Mouse (Mus musculus) midbrain, embryonic 10.5 days (tissue): ENCODE measurements around the gene Ptpn22. TPM values are rescaled to one million over a fixed set of nuclear protein-coding genes. Genes with fewer than 3 reads are reported as not detected.
A peak's percentile ranks its signal among the peaks of the same experiment; 100 is the strongest.

Experiments
- DNase-seq: peaks from one replicate; pipeline ENCODE4 v3.0.0-alpha.2; 2017; ENCODE audit warnings: low spot score
- H3K27ac ChIP-seq: fragments of 300-500 bp; sonication (generic); replicated peaks from 2 replicates; pipeline ENCODE4 v1.5.1; 2016; ENCODE audit warnings: mild to moderate bottlenecking
- H3K27me3 ChIP-seq: fragments of 300-500 bp; sonication (generic); 2 replicates; pipeline ENCODE4 v1.6.1; 2016; ENCODE audit warnings: low read depth, mild to moderate bottlenecking; ENCODE audit not compliant: poor library complexity, severe bottlenecking
- H3K36me3 ChIP-seq: fragments of 300-500 bp; sonication (generic); 2 replicates; pipeline ENCODE4 v1.6.1; 2016; ENCODE audit warnings: mild to moderate bottlenecking, moderate library complexity
- H3K4me1 ChIP-seq: fragments of 300-500 bp; sonication (generic); 2 replicates; pipeline ENCODE4 v1.6.1; 2016
- H3K4me3 ChIP-seq: fragments of 300-500 bp; sonication (generic); 2 replicates; pipeline ENCODE4 v1.5.1; 2016; ENCODE audit warnings: mild to moderate bottlenecking, moderate library complexity
- H3K9me3 ChIP-seq: fragments of 300-500 bp; sonication (generic); replicated peaks from 2 replicates; pipeline ENCODE4 v1.6.1; 2016; ENCODE audit warnings: mild to moderate bottlenecking
- WGBS: fragments of 180-500 bp; shearing (Covaris S2); methylation state at CpG from one replicate; pipeline ENCODE4 v1.1.7; 2016; 5-methylcytosine and 5-hydroxymethylcytosine counted together
- polyA plus RNA-seq: library from polyadenylated mRNA; unstranded; fragments of >200 nt; fragmentation: Nextera tagmentation; extraction: Ambion mirVana; gene quantifications from 2 replicates; pipeline ENCODE4 v1.2.1, GENCODE M21; 2016

Ptpn22 gene
- polyA plus RNA-seq, 1 experiment from 2014 or later, result 0.22 TPM

- Histone ChIP-seq H3K27ac (no peak overlapping the region), H3K27me3 (no peaks in the 10 kb centered on the region), H3K4me1 (no peaks in the 10 kb centered on the region), H3K9me3 (no peaks in the 10 kb centered on the region), H3K4me3 (no peak overlapping the region), H3K36me3 (no peaks in the 10 kb centered on the region)
- WGBS, result 90% methylated on average over 5 of the region's 5 CpGs
- DNase-seq, result no peak
Measured at GRCm38 (mm10) chr3:103867424-103867971, 7.9 kb downstream of the Ptpn22 start.

GRCm38 (mm10) chr3:103868008-103868407 lies 8.4 kb downstream of the Ptpn22 start:
- H3K4me3 ChIP-seq, result no peak overlapping the region
- DNase-seq, result no peak
- WGBS, result 92% methylated on average over 4 of the region's 4 CpGs
- no peaks in the 10 kb centered on the region for H3K9me3 ChIP-seq
- no peaks in the 10 kb centered on the region for H3K27me3 ChIP-seq
- H3K27ac ChIP-seq, result no peak overlapping the region
- H3K36me3 ChIP-seq, result no peaks in the 10 kb centered on the region
- H3K4me1 ChIP-seq, result no peaks in the 10 kb centered on the region

GRCm38 (mm10) chr3:103872663-103873098 lies 13.1 kb downstream of the Ptpn22 start:
- no peak overlapping the region for H3K27ac ChIP-seq
- WGBS, result 71% methylated on average over 3 of the region's 3 CpGs
- no peak for DNase-seq

GRCm38 (mm10) chr3:103874329-103874728 lies 14.7 kb downstream of the Ptpn22 start:
- Histone ChIP-seq H3K4me3 (no peak overlapping the region), H3K4me1 (no peaks in the 10 kb centered on the region), H3K9me3 (no peaks in the 10 kb centered on the region), H3K27me3 (no peaks in the 10 kb centered on the region), H3K36me3 (no peaks in the 10 kb centered on the region), H3K27ac (no peak overlapping the region)
- DNase-seq, result no peak
- 78% methylated on average over 7 of the region's 7 CpGs for WGBS

More at GRCm38 (mm10) chr3:103872663-103873098, 13.1 kb downstream of the Ptpn22 start:
- Histone ChIP-seq H3K36me3 (no peaks in the 10 kb centered on the region), H3K27me3 (no peaks in the 10 kb centered on the region), H3K4me1 (no peaks in the 10 kb centered on the region), H3K9me3 (no peaks in the 10 kb centered on the region), H3K4me3 (no peak overlapping the region)

- no peaks in the 10 kb centered on the region for H3K36me3 ChIP-seq
- no peak overlapping the region for H3K4me3 ChIP-seq
- no peaks in the 10 kb centered on the region for H3K27me3 ChIP-seq
- DNase-seq, result no peak
- no peaks in the 10 kb centered on the region for H3K4me1 ChIP-seq
- no peaks in the 10 kb centered on the region for H3K9me3 ChIP-seq
- 85% methylated on average over 11 of the region's 11 CpGs for WGBS
- no peak overlapping the region for H3K27ac ChIP-seq
Measured at GRCm38 (mm10) chr3:103885946-103886345, 26.4 kb downstream of the Ptpn22 start.

GRCm38 (mm10) chr3:103887581-103887980 lies 28.0 kb downstream of the Ptpn22 start:
- Histone ChIP-seq H3K27me3 (no peaks in the 10 kb centered on the region), H3K36me3 (no peaks in the 10 kb centered on the region), H3K4me1 (no peaks in the 10 kb centered on the region), H3K9me3 (no peaks in the 10 kb centered on the region), H3K27ac (no peak overlapping the region), H3K4me3 (no peak overlapping the region)
- whole genome bisulfite sequencing, result 31% methylated on average over 3 of the region's 3 CpGs
- DNase-seq, result no peak

GRCm38 (mm10) chr3:103893374-103893773 lies 33.8 kb downstream of the Ptpn22 start:
- Histone ChIP-seq H3K9me3 (no peaks in the 10 kb centered on the region), H3K27ac (no peak overlapping the region), H3K4me3 (no peak overlapping the region), H3K27me3 (no peaks in the 10 kb centered on the region), H3K36me3 (no peaks in the 10 kb centered on the region), H3K4me1 (no peaks in the 10 kb centered on the region)
- no peak for DNase-seq
- 88% methylated on average over 3 of the region's 3 CpGs for WGBS

- no peaks in the 10 kb centered on the region for H3K27me3 ChIP-seq
- no peaks in the 10 kb centered on the region for H3K9me3 ChIP-seq
- 80% methylated on average over 1 of the region's 1 CpGs for WGBS
- H3K36me3 ChIP-seq, result no peaks in the 10 kb centered on the region
- no peak overlapping the region for H3K27ac ChIP-seq
- no peaks in the 10 kb centered on the region for H3K4me1 ChIP-seq
- H3K4me3 ChIP-seq, result no peak overlapping the region
- DNase-seq, result no peak
Measured at GRCm38 (mm10) chr3:103904705-103905104, 45.1 kb downstream of the Ptpn22 start.

- DNase-seq, result no peak
- Histone ChIP-seq H3K27me3 (no peaks in the 10 kb centered on the region), H3K9me3 (no peaks in the 10 kb centered on the region), H3K36me3 (no peaks in the 10 kb centered on the region), H3K27ac (no peak overlapping the region), H3K4me1 (no peaks in the 10 kb centered on the region), H3K4me3 (no peak overlapping the region)
- WGBS, result 77% methylated on average over 5 of the region's 5 CpGs
Measured at GRCm38 (mm10) chr3:103907335-103908030, 47.9 kb downstream of the Ptpn22 start.

GRCm38 (mm10) chr3:103908781-103909180 lies 49.2 kb downstream of the Ptpn22 start:
- Histone ChIP-seq H3K27ac (no peak overlapping the region), H3K36me3 (no peaks in the 10 kb centered on the region), H3K27me3 (no peaks in the 10 kb centered on the region), H3K9me3 (no peaks in the 10 kb centered on the region), H3K4me3 (no peak overlapping the region), H3K4me1 (peaks cover 7% of the 10 kb centered on the region; the same call in 1 of the 2 replicates)
- no peak for DNase-seq
- 84% methylated on average over 2 of the region's 2 CpGs for WGBS

- Histone ChIP-seq H3K27ac (peak overlapping the region; percentile 96), H3K4me3 (peak overlapping the region; percentile 98), H3K9me3 (no peaks in the 10 kb centered on the region), H3K4me1 (peaks cover 26% of the 10 kb centered on the region), H3K27me3 (no peaks in the 10 kb centered on the region), H3K36me3 (no peaks in the 10 kb centered on the region)
- no peak for DNase-seq
- 9% methylated on average over 11 of the region's 11 CpGs for WGBS
Measured at GRCm38 (mm10) chr3:103913451-103913961, 53.9 kb downstream of the Ptpn22 start.

- no peaks in the 10 kb centered on the region for H3K36me3 ChIP-seq
- H3K27ac ChIP-seq, result peak within 1 kb of the TSS; percentile 96
- under 1% methylated on average over 55 of the region's 55 CpGs for WGBS
- peaks cover 26% of the 10 kb centered on the region for H3K4me1 ChIP-seq
- no peaks in the 10 kb centered on the region for H3K27me3 ChIP-seq
- DNase-seq, result peak; percentile 98
- no peaks in the 10 kb centered on the region for H3K9me3 ChIP-seq
- peak within 1 kb of the TSS; percentile 98 for H3K4me3 ChIP-seq
Measured at GRCm38 (mm10) chr3:103914010-103914669, 54.5 kb downstream of the Ptpn22 start, which contains the start of gene Rsbn1. Gene Rsbn1 (plus strand): TSS chr3:103914120.
